Mouse (Mus musculus): ENCODE results near the gene Tor2a. TPM values are rescaled to one million over a fixed set of nuclear protein-coding genes. Genes with fewer than 3 reads are reported as not detected.
A peak's percentile ranks its signal among the peaks of the same experiment; 100 is the strongest.

Gene Tor2a
- polyA plus RNA-seq, 1 experiment = 171 TPM

GRCm38 (mm10) chr2:32720681-32721229 lies 36.3 kb upstream of the Tor2a start, which contains the start of gene Sh2d3c:
Gene Sh2d3c, plus strand, starts transcription at chr2:32721055.
- peaks cover 52% of the 10 kb centered on the region for H3K4me1 ChIP-seq (replicated peaks; ENCODE audit: control insufficient read depth, insufficient read depth, low read length)
- WGBS = 7% methylated on average over 8 of the region's 8 CpGs
- TF ChIP-seq CTCF (IDR thresholded peaks at IDR 0.05; ENCODE audit: borderline replicate concordance, control insufficient read depth, extremely low read depth, insufficient read depth, low read length, poor library complexity) = no peak
- no peak for TF ChIP-seq POLR2A (IDR thresholded peaks at IDR 0.05; ENCODE audit: control insufficient read depth, extremely low read depth, insufficient read depth, low read length, poor library complexity)
- H3K27me3 ChIP-seq (ENCODE audit: control insufficient read depth, insufficient read depth, low read length) = no peaks in the 10 kb centered on the region
- no peaks in the 10 kb centered on the region for H3K36me3 ChIP-seq (ENCODE audit: control insufficient read depth, insufficient read depth, low read length)
- H3K4me3 ChIP-seq (ENCODE audit: control insufficient read depth, insufficient read depth, low read length) = peak within 1 kb of the TSS; percentile 61
- H3K27ac ChIP-seq (ENCODE audit: control insufficient read depth, insufficient read depth, low read length) = peak within 1 kb of the TSS; percentile 79
- peak; percentile 69 for DNase-seq

- TF ChIP-seq POLR2A (IDR thresholded peaks at IDR 0.05; ENCODE audit: control insufficient read depth, extremely low read depth, insufficient read depth, low read length, poor library complexity) = no peak
- peak overlapping the region; percentile 79 for H3K27ac ChIP-seq (ENCODE audit: control insufficient read depth, insufficient read depth, low read length)
These were observed 35.0 kb upstream of the Tor2a start for GRCm38 (mm10) chr2:32722046-32722445.

GRCm38 (mm10) chr2:32722581-32722980 lies 34.5 kb upstream of the Tor2a start:
- DNase-seq = no peak
- Histone ChIP-seq H3K27me3 (ENCODE audit: control insufficient read depth, insufficient read depth, low read length) (no peaks in the 10 kb centered on the region), H3K36me3 (ENCODE audit: control insufficient read depth, insufficient read depth, low read length) (peaks cover 6% of the 10 kb centered on the region), H3K27ac (ENCODE audit: control insufficient read depth, insufficient read depth, low read length) (no peak overlapping the region; the same call in 1 of the 2 replicates), H3K4me1 (replicated peaks; ENCODE audit: control insufficient read depth, insufficient read depth, low read length) (peaks cover 64% of the 10 kb centered on the region), H3K4me3 (ENCODE audit: control insufficient read depth, insufficient read depth, low read length) (peak overlapping the region; percentile 46)
- WGBS = 24% methylated on average over 3 of the region's 3 CpGs
- TF ChIP-seq POLR2A (IDR thresholded peaks at IDR 0.05; ENCODE audit: control insufficient read depth, extremely low read depth, insufficient read depth, low read length, poor library complexity) (no peak), CTCF (IDR thresholded peaks at IDR 0.05; ENCODE audit: borderline replicate concordance, control insufficient read depth, extremely low read depth, insufficient read depth, low read length, poor library complexity) (no peak)

More at GRCm38 (mm10) chr2:32722046-32722445, 35.0 kb upstream of the Tor2a start:
- 14% methylated on average over 6 of the region's 6 CpGs for WGBS
- DNase-seq = peak; percentile 43
- no peaks in the 10 kb centered on the region for H3K27me3 ChIP-seq (ENCODE audit: control insufficient read depth, insufficient read depth, low read length)
- peak overlapping the region; percentile 46 for H3K4me3 ChIP-seq (ENCODE audit: control insufficient read depth, insufficient read depth, low read length)
- peaks cover 61% of the 10 kb centered on the region for H3K4me1 ChIP-seq (replicated peaks; ENCODE audit: control insufficient read depth, insufficient read depth, low read length)
- H3K36me3 ChIP-seq (ENCODE audit: control insufficient read depth, insufficient read depth, low read length) = peaks cover 6% of the 10 kb centered on the region

GRCm38 (mm10) chr2:32724149-32724548 lies 32.9 kb upstream of the Tor2a start:
- no peak for DNase-seq
- Histone ChIP-seq H3K27me3 (ENCODE audit: control insufficient read depth, insufficient read depth, low read length) (no peaks in the 10 kb centered on the region), H3K4me3 (ENCODE audit: control insufficient read depth, insufficient read depth, low read length) (no peak overlapping the region), H3K36me3 (ENCODE audit: control insufficient read depth, insufficient read depth, low read length) (peaks cover 6% of the 10 kb centered on the region), H3K27ac (ENCODE audit: control insufficient read depth, insufficient read depth, low read length) (peak overlapping the region; percentile 13; the same call in 1 of the 2 replicates), H3K4me1 (replicated peaks; ENCODE audit: control insufficient read depth, insufficient read depth, low read length) (peaks cover 69% of the 10 kb centered on the region)
- WGBS = 94% methylated on average over 4 of the region's 4 CpGs
- TF ChIP-seq CTCF (IDR thresholded peaks at IDR 0.05; ENCODE audit: borderline replicate concordance, control insufficient read depth, extremely low read depth, insufficient read depth, low read length, poor library complexity) (no peak), POLR2A (IDR thresholded peaks at IDR 0.05; ENCODE audit: control insufficient read depth, extremely low read depth, insufficient read depth, low read length, poor library complexity) (no peak)

- Histone ChIP-seq H3K27me3 (ENCODE audit: control insufficient read depth, insufficient read depth, low read length) (no peaks in the 10 kb centered on the region), H3K4me1 (replicated peaks; ENCODE audit: control insufficient read depth, insufficient read depth, low read length) (peaks cover 59% of the 10 kb centered on the region), H3K36me3 (ENCODE audit: control insufficient read depth, insufficient read depth, low read length) (peaks cover 6% of the 10 kb centered on the region), H3K4me3 (ENCODE audit: control insufficient read depth, insufficient read depth, low read length) (no peak overlapping the region), H3K27ac (ENCODE audit: control insufficient read depth, insufficient read depth, low read length) (peak overlapping the region; percentile 97)
- TF ChIP-seq POLR2A (IDR thresholded peaks at IDR 0.05; ENCODE audit: control insufficient read depth, extremely low read depth, insufficient read depth, low read length, poor library complexity) (no peak), CTCF (IDR thresholded peaks at IDR 0.05; ENCODE audit: borderline replicate concordance, control insufficient read depth, extremely low read depth, insufficient read depth, low read length, poor library complexity) (no peak)
- 70% methylated on average over 16 of the region's 16 CpGs for WGBS
- peak; percentile 54 for DNase-seq
These were observed 31.9 kb upstream of the Tor2a start for GRCm38 (mm10) chr2:32724832-32725790.

- TF ChIP-seq CTCF (IDR thresholded peaks at IDR 0.05; ENCODE audit: borderline replicate concordance, control insufficient read depth, extremely low read depth, insufficient read depth, low read length, poor library complexity) (no peak), POLR2A (IDR thresholded peaks at IDR 0.05; ENCODE audit: control insufficient read depth, extremely low read depth, insufficient read depth, low read length, poor library complexity) (0 out of 2 replicates have a peak, but pooled peaks have one; percentile 29)
- peak; percentile 74 for DNase-seq
- peak overlapping the region; percentile 25 for H3K4me3 ChIP-seq (ENCODE audit: control insufficient read depth, insufficient read depth, low read length)
- 8% methylated on average over 16 of the region's 16 CpGs for WGBS
- H3K4me1 ChIP-seq (replicated peaks; ENCODE audit: control insufficient read depth, insufficient read depth, low read length) = peaks cover 39% of the 10 kb centered on the region
- H3K36me3 ChIP-seq (ENCODE audit: control insufficient read depth, insufficient read depth, low read length) = peaks cover 6% of the 10 kb centered on the region
- H3K27me3 ChIP-seq (ENCODE audit: control insufficient read depth, insufficient read depth, low read length) = no peaks in the 10 kb centered on the region
- H3K27ac ChIP-seq (ENCODE audit: control insufficient read depth, insufficient read depth, low read length) = no peak overlapping the region
These were observed 29.6 kb upstream of the Tor2a start for GRCm38 (mm10) chr2:32727435-32727834.

All from thymus, adult 2 months (tissue).